Mouse (Mus musculus): ENCODE measurements around the gene Bcor. TPM values are rescaled to one million over a fixed set of nuclear protein-coding genes. Genes with fewer than 3 reads are reported as not detected.
A peak's percentile ranks its signal among the peaks of the same experiment; 100 is the strongest.

The Bcor gene
- polyA plus RNA-seq, 1 experiment from 2014 or later = 26.5 TPM

DNA sequence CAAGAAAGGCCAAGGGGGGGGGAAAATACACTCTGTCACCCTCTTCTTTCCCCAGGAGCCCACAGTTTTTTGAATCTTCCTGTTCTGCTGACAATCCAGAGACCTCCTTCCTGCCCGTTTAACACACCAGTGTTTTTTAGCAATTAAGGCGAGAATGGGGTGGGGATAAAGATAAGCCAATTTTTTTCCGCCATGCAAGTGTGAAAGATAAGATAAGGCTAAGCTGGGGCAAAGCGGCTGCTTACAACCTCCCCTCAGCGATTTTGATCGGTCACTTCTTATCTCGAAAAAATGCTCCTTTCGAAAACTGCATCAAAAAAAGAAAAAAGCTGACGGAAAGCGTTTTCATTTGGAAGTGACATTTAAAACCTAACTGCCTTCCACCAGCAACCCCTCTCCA lies 74.2 kb downstream of the Bcor start:
- DNase-seq (ENCODE audit: low spot score) = no peak
- Histone ChIP-seq H3K27ac (no peak overlapping the region), H3K4me3 (no peak overlapping the region), H3K9me3 (replicated peaks) (no peaks in the 10 kb centered on the region), H3K4me1 (peaks cover 95% of the 10 kb centered on the region), H3K27me3 (ENCODE audit: low read depth, poor library complexity, severe bottlenecking) (peaks cover 100% of the 10 kb centered on the region), H3K36me3 (no peaks in the 10 kb centered on the region)
- whole genome bisulfite sequencing = 3% methylated on average over 10 of the region's 10 CpGs

GRCm38 (mm10) chrX:12085290-12085689 lies 74.9 kb downstream of the Bcor start:
- DNase-seq (ENCODE audit: low spot score) = no peak
- WGBS = 4% methylated on average over 18 of the region's 18 CpGs
- Histone ChIP-seq H3K4me1 (peaks cover 91% of the 10 kb centered on the region), H3K9me3 (replicated peaks) (no peaks in the 10 kb centered on the region), H3K27ac (no peak overlapping the region), H3K4me3 (no peak overlapping the region), H3K27me3 (ENCODE audit: low read depth, poor library complexity, severe bottlenecking) (peaks cover 100% of the 10 kb centered on the region), H3K36me3 (no peaks in the 10 kb centered on the region)

- 37% methylated on average over 4 of the region's 4 CpGs for WGBS
- Histone ChIP-seq H3K27ac (no peak overlapping the region), H3K27me3 (ENCODE audit: low read depth, poor library complexity, severe bottlenecking) (peaks cover 100% of the 10 kb centered on the region), H3K36me3 (no peaks in the 10 kb centered on the region), H3K4me1 (peaks cover 85% of the 10 kb centered on the region), H3K4me3 (no peak overlapping the region), H3K9me3 (replicated peaks) (no peaks in the 10 kb centered on the region)
- no peak for DNase-seq (ENCODE audit: low spot score)
Measured at GRCm38 (mm10) chrX:12084698-12085097, 75.5 kb downstream of the Bcor start.

- peaks cover 77% of the 10 kb centered on the region for H3K4me1 ChIP-seq
- H3K27ac ChIP-seq = no peak overlapping the region
- WGBS = 11% methylated on average over 10 of the region's 10 CpGs
- H3K4me3 ChIP-seq = no peak overlapping the region
- no peak for DNase-seq (ENCODE audit: low spot score)
- H3K9me3 ChIP-seq (replicated peaks) = no peaks in the 10 kb centered on the region
- peaks cover 100% of the 10 kb centered on the region for H3K27me3 ChIP-seq (ENCODE audit: low read depth, poor library complexity, severe bottlenecking)
- no peaks in the 10 kb centered on the region for H3K36me3 ChIP-seq
Measured at GRCm38 (mm10) chrX:12083631-12084030, 76.5 kb downstream of the Bcor start.

GRCm38 (mm10) chrX:12082736-12083135 lies 77.4 kb downstream of the Bcor start:
- no peaks in the 10 kb centered on the region for H3K9me3 ChIP-seq (replicated peaks)
- H3K36me3 ChIP-seq = no peaks in the 10 kb centered on the region
- no peak for DNase-seq (ENCODE audit: low spot score)
- H3K27ac ChIP-seq = 0 out of 2 replicates have a peak overlapping the region, but pooled peaks have one; percentile 30
- H3K4me3 ChIP-seq = no peak overlapping the region
- H3K27me3 ChIP-seq (ENCODE audit: low read depth, poor library complexity, severe bottlenecking) = peaks cover 100% of the 10 kb centered on the region
- WGBS = 9% methylated on average over 16 of the region's 16 CpGs
- peaks cover 73% of the 10 kb centered on the region for H3K4me1 ChIP-seq

GRCm38 (mm10) chrX:12082184-12082583 lies 78.0 kb downstream of the Bcor start:
- Histone ChIP-seq H3K4me3 (no peak overlapping the region), H3K27ac (no peak overlapping the region), H3K4me1 (peaks cover 71% of the 10 kb centered on the region), H3K36me3 (no peaks in the 10 kb centered on the region), H3K9me3 (replicated peaks) (no peaks in the 10 kb centered on the region), H3K27me3 (ENCODE audit: low read depth, poor library complexity, severe bottlenecking) (peaks cover 100% of the 10 kb centered on the region)
- DNase-seq (ENCODE audit: low spot score) = no peak
- 11% methylated on average over 5 of the region's 5 CpGs for WGBS

DNA sequence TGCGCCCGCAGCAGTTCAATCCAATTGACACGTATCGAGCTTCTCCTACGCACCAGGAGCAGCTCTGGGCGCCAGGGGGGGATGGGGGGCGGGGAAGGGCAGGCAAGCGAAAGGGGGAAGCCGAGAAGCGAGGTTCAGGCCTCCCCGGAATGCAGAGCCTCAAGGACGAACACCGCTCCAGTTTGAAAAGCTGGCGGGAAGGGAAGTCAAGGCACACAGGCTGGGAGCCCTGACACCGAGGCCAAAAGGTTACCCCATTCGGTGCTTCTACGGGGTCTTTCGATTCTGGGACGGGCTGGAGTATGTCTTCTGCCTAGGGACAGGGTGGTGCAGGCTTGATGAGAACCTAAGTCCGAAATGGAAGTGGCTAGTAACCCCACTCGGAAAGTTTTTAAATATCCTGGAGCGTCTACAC lies 78.4 kb downstream of the Bcor start:
- Histone ChIP-seq H3K27ac (peak overlapping the region; percentile 42; the same call in 1 of the 2 replicates), H3K4me1 (peaks cover 71% of the 10 kb centered on the region), H3K9me3 (replicated peaks) (no peaks in the 10 kb centered on the region), H3K4me3 (peak overlapping the region; percentile 69), H3K27me3 (ENCODE audit: low read depth, poor library complexity, severe bottlenecking) (peaks cover 100% of the 10 kb centered on the region), H3K36me3 (no peaks in the 10 kb centered on the region)
- DNase-seq (ENCODE audit: low spot score) = no peak
- 1% methylated on average over 22 of the region's 22 CpGs for WGBS

GRCm38 (mm10) chrX:12080904-12081740 lies 79.0 kb downstream of the Bcor start:
- under 1% methylated on average over 51 of the region's 61 CpGs for WGBS
- peaks cover 70% of the 10 kb centered on the region for H3K4me1 ChIP-seq
- peak overlapping the region; percentile 92 for H3K27ac ChIP-seq

DNA sequence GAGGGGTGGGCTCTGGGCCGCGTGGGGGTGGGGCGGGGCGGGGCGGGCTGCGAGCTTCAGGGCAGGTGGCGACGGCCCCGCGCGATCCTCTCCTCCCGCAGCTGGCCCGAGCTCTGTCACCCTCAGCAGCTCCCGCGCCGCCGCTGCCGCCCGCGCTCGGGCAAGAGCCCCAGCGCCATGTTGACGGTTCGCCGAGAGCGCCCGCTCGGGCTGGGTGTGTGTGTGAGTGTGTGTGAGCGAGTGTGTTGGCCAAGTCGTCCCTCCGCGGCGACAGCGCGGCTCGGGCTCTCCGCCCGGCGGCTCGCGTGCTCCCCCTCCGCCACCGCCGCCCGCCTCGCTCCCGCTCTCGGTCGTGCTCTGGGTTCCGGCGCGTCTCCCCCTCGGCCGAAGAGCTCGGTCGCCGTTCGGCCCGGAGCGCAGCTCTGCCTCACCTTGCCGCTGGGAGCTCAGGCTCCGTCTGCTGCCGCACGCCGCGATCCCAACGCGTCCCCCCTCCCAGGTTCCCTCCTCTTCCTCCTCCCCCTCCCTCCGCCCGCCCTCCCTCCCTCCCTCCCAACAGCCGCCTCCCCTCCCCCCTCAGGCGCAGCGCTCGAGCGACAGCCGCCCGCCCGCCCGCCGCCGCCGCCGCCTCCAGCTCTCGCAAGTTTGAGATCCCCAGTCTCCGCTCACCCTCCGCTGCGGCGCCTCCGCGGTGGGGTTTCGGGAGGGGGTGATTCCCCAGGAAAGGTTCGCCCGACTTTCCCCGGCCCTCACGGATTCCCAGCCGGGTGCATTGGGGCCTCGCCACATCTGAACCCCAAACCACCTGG lies 79.9 kb downstream of the Bcor start:
- Histone ChIP-seq H3K9me3 (replicated peaks) (no peaks in the 10 kb centered on the region), H3K27ac (peak overlapping the region; percentile 92), H3K27me3 (ENCODE audit: low read depth, poor library complexity, severe bottlenecking) (peaks cover 100% of the 10 kb centered on the region), H3K36me3 (no peaks in the 10 kb centered on the region), H3K4me1 (peaks cover 64% of the 10 kb centered on the region), H3K4me3 (peak overlapping the region; percentile 69)
- peak; percentile 76 for DNase-seq (ENCODE audit: low spot score)
- under 1% methylated on average over 55 of the region's 97 CpGs for WGBS

More at GRCm38 (mm10) chrX:12080904-12081740, 79.0 kb downstream of the Bcor start:
- no peaks in the 10 kb centered on the region for H3K36me3 ChIP-seq
- peaks cover 100% of the 10 kb centered on the region for H3K27me3 ChIP-seq (ENCODE audit: low read depth, poor library complexity, severe bottlenecking)
- DNase-seq (ENCODE audit: low spot score) = peak; percentile 64
- no peaks in the 10 kb centered on the region for H3K9me3 ChIP-seq (replicated peaks)
- peak overlapping the region; percentile 69 for H3K4me3 ChIP-seq

DNA sequence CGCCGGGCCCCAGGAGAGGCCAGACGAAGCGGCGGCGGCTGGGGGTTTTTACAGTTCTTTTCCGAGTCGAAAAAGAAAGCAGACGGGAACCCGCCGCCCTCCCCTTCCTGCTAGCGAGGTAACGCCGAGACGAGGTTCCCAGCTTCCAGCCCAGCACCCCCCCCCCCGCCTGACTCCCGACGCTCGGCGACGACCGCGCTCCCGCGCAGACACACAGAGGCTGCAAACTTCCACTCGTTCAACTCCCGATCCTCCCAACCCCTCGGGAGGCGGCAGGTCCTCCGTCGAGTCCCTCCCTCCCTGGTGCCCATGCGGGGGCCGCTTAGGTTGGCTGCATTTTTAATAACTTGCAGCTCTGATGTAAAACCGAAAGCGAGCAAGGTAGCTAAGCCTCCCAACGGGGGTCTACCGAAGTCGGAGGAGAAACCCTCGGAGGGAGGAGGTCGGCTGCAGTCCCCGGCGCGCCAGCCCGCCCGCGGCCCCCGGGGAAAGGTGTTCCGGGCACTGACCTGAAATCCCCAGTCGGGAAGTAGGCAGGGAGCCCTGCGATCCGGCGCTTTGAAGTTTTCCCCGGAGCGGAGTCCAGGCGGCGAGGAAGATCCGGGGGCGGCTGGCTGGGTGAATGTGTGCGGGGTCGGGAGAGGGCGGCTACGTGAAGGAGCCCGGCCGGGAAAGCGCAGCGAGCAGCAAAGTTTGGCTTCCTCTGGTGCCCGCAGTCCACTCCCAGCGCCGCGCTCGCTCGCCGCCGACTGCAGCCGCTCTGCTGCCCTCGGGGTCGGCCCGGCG lies 80.7 kb downstream of the Bcor start:
- Histone ChIP-seq H3K4me3 (peak overlapping the region; percentile 69), H3K27ac (peak overlapping the region; percentile 92), H3K36me3 (no peaks in the 10 kb centered on the region), H3K4me1 (peaks cover 61% of the 10 kb centered on the region), H3K9me3 (replicated peaks) (no peaks in the 10 kb centered on the region), H3K27me3 (ENCODE audit: low read depth, poor library complexity, severe bottlenecking) (peaks cover 100% of the 10 kb centered on the region)
- 3% methylated on average over 65 of the region's 79 CpGs for WGBS
- DNase-seq (ENCODE audit: low spot score) = peak; percentile 70

DNA sequence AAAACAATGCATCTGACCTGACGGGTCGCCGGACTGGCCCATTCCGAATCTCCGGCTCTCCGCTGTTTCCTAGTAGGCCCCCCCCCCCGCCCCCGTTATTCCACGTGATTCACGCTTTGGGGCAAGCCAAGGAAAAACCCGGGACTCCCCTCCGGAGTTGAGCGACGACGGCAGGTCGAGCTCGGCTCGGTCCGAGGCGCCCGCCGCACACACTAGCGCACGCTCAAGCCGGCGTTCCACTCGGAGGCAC lies 81.2 kb downstream of the Bcor start:
- Histone ChIP-seq H3K36me3 (no peaks in the 10 kb centered on the region), H3K4me1 (peaks cover 65% of the 10 kb centered on the region), H3K27me3 (ENCODE audit: low read depth, poor library complexity, severe bottlenecking) (peaks cover 100% of the 10 kb centered on the region), H3K9me3 (replicated peaks) (no peaks in the 10 kb centered on the region), H3K27ac (peak overlapping the region; percentile 92), H3K4me3 (peak overlapping the region; percentile 69)
- 2% methylated on average over 27 of the region's 27 CpGs for WGBS
- DNase-seq (ENCODE audit: low spot score) = peak; percentile 61

DNA sequence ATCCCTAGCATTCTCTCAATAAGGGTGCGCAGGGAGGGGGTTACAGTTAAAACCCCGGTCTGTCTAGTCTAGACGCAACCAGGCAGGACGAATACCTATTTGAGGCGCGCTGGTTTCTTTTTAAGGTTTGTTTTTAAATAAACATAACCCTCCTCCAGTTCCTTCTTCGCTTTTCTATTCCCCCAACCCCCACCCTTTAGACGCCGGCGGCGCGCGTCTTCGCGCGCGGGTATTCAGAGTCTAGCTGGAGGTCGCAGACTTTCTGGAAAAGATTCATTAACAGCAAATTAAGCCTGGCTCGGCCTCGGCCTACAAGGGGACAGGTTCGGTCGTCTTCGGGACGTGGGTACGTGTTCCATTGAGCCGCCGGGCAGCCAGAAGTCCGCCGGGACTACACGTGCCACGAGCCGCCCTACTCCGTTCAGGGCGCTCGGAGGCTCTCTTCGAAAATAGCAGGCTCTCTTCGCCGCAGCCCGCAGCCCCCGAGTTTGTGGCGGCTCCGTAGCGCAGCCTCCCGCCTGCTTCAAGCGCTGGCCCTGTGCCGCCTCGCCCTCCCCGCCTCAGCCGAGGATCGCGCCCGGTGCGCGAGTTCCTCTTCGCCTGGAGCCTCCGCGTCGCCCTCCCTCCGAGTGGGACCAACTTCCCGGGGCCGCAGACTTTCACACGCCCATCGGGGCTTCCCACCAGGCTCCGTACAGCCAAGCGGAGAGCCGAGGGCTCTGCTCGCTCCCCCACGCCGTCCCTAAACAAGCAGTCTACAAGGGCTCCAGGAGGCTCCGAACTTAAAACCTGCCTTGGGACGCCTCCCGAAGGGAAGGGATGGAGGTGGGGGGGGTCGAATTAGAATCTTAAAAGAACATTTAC lies 81.7 kb downstream of the Bcor start:
- 1% methylated on average over 62 of the region's 73 CpGs for WGBS
- peak overlapping the region; percentile 69 for H3K4me3 ChIP-seq
- H3K9me3 ChIP-seq (replicated peaks) = no peaks in the 10 kb centered on the region
- peak; percentile 63 for DNase-seq (ENCODE audit: low spot score)
- no peaks in the 10 kb centered on the region for H3K36me3 ChIP-seq
- H3K27me3 ChIP-seq (ENCODE audit: low read depth, poor library complexity, severe bottlenecking) = peaks cover 100% of the 10 kb centered on the region
- peaks cover 65% of the 10 kb centered on the region for H3K4me1 ChIP-seq
- peak overlapping the region; percentile 92 for H3K27ac ChIP-seq
